Comparison of ENCODE assay signal across 18 mouse cellular contexts in the genomic region with DNA sequence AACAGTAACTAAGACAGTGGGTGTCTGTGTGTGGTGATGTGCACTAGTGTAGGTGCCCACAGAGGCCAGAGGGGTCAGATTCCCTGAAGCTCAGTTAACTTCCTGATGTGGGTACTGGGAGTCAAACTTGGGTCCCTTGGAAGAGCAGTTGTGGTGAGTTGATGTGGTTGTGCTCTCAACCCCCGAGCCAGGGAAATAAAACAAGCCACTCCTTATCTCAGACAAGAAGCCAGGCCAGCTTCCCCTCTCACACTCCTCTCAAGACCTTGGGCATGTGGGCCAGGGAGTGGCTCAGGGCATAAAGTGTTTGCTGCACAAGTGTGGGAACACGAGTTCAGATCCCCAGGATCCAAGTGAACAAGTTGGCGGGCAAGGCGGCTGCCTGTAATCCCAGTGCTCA. TPM values are rescaled to one million over a fixed set of nuclear protein-coding genes. Genes with fewer than 3 reads are reported as not detected.
"Had no signal": no experiment of that assay in that cellular context is flagged by ENCODE, and none has a peak within 500 bp of the region (broad histone marks: within the 10 kb centered on the region; RNA-seq: fewer than 3 reads in every experiment).

No protein-coding gene starts in this region.

- H3K9me3 ChIP-seq: lung, embryonic 15.5 days; megakaryocyte, embryonic 14.5 days; midbrain, embryonic 13.5 days; midbrain, embryonic 15.5 days; neural tube, embryonic 12.5 days; stomach, embryonic 15.5 days had no signal

- H3K4me1 ChIP-seq: lung, embryonic 15.5 days; midbrain, embryonic 13.5 days; midbrain, embryonic 15.5 days; neural tube, embryonic 12.5 days; stomach, embryonic 15.5 days had no signal

- H3K27me3 ChIP-seq: lung, embryonic 15.5 days; megakaryocyte, embryonic 14.5 days; midbrain, embryonic 13.5 days; midbrain, embryonic 15.5 days; stomach, embryonic 15.5 days had no signal

- H3K27ac ChIP-seq: lung, embryonic 15.5 days; macrophage; midbrain, embryonic 13.5 days; midbrain, embryonic 15.5 days; neural tube, embryonic 12.5 days; stomach, embryonic 15.5 days; stomach, postnatal 0 days had no signal

- H3K4me2 ChIP-seq: lung, embryonic 15.5 days; midbrain, embryonic 11.5 days; midbrain, embryonic 13.5 days; midbrain, embryonic 15.5 days; neural tube, embryonic 12.5 days; stomach, embryonic 15.5 days had no signal

- ATAC-seq: liver, postnatal 0 days; lung, postnatal 0 days; midbrain, embryonic 13.5 days; midbrain, embryonic 15.5 days had no signal

- H3K4me3 ChIP-seq: lung, embryonic 15.5 days; megakaryocyte, embryonic 14.5 days; midbrain, embryonic 13.5 days; midbrain, embryonic 15.5 days; neural tube, embryonic 12.5 days; stomach, embryonic 15.5 days had no signal

- H3K9ac ChIP-seq: liver, postnatal 0 days; lung, embryonic 15.5 days; midbrain, embryonic 13.5 days; midbrain, embryonic 15.5 days; neural tube, embryonic 12.5 days; stomach, embryonic 15.5 days had no signal

- DNase-seq: liver, postnatal 0 days; lung, adult 2 months; lung, postnatal 14 days; lung, postnatal 36 days; right cerebral cortex, postnatal 14 days; thymus, adult 2 months; thymus, postnatal 14 days; thymus, postnatal 36 days had no signal

RNA-seq across cellular contexts. Expression of gene Gper1, which starts 43.9 kb away (rescaled TPM):
- polyA plus RNA-seq: macrophage had no signal
